Mouse (Mus musculus) T-helper 17 cell (primary cell): Measurements from ENCODE around the gene Usp10.

Experiments used
- in situ Hi-C, 2 experiments: fragments of 300-600 bp; cut with MboI, MseI; formaldehyde crosslinking; loops; 1 replicate in 1 of 2; 2 replicates in 1 of 2; pipeline ENCODE4 v1.15.1; 2025; ENCODE audit warnings: high pct_unique_total_duplicates in 2 of 2

Gene Usp10

DNA sequence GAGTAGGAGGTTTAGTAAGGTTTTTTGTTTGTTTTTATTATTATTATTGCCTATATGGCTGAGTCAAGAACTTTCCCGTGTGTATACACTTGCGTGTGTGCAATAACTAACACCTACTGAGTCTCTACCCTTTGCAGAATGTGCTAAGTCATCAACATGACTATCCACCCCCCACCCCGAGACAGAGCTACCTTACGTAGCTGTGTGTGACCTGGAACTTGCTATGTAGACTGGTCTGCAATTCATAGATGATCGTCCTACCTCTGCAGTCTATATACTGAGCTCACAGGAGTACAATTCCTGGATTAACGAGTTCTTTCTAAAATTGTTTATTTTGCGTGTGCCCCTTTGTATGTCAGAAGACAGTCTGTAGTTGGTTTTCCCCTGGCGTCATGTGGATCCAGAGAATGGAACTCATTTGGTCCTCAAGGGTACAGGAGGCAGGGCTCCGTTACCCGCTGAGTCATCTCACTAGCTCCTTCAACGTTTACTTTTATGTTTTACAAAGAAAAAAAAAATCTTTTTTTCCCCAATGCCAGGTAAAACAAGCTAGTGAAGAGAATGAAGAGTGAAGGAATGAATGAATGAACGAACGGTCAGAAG is at the start of gene Usp10:
Usp10 (plus strand) TSS at position 417 of the 603 bp plus-strand sequence.
- in situ Hi-C loops, result no loop called here

DNA sequence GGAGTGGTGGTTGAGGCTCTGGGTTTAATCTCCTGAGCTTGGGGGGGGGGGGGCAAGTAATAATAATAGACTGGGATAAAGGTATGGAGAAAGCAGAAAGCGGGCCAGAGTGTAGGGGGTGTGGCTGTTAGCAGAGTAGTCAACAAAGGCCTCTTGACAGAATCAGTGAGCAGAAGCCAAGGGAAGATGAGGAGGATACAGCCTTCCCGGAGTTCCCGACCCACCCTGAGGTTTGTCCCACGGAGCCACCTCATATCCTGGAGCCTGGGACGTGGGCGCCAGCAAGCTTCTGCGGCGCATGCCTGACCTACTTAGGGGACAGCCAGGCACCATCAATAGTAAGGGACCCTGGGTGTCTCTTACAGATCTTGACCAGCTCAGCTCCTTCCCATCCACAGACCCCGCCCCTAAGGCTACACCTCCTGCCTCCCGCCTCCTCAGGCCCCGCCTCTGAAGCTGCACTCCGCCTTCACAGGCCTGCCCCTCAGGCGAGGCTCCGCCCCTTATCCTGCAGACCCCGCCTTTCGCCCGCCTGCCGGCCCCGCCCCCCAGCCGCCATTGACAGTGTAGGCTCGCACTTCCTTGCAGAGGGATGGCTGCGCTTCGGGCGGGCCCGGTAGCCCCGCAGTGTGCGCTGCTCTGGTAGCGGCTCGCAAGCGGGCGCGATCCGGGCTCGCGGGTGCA is 48.3 kb upstream of the Usp10 start, which contains the start of gene Klhl36:
Klhl36 (plus strand) TSS at position 561 of the 684 bp plus-strand sequence.
- in situ Hi-C loops, result no loop called here

DNA sequence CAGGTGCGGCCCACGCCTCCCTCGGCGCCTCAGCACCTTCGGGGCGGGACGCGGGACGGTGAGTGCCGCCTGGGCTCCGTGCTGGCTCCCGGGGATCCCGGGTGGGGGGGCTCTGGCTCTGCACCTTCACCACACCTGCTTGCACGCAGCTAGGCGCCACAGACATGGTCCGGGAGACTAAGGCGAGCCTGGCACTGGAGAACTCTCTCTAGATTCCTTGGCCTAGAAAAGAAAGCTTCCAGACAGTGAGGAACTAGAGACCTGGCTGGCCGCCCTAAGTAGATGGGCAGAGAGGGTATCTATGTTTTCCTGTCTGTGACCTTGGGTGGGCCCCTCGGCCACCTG is 47.8 kb upstream of the Usp10 start:
- in situ Hi-C loops, result no loop called here

DNA sequence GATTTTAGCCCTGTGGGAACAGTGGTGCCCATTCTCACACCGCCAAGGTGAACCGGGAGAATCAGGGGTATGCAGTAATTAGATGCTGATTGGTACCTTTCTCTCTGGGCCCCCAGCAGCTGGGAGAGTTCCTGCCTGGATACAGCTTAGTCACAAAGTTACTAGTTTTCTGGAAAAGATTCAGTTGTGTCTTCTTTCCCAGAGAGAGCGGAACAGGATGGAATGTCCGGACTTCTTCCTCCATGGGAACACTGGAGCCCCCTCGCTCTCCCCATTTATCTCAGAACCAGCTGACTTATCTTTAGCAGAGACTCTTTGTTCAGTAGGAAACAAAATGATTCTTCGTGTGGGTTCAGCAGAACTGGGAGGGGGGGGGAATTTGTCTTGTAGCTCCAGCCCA is 47.4 kb upstream of the Usp10 start:
- in situ Hi-C loops, result no loop called here

DNA sequence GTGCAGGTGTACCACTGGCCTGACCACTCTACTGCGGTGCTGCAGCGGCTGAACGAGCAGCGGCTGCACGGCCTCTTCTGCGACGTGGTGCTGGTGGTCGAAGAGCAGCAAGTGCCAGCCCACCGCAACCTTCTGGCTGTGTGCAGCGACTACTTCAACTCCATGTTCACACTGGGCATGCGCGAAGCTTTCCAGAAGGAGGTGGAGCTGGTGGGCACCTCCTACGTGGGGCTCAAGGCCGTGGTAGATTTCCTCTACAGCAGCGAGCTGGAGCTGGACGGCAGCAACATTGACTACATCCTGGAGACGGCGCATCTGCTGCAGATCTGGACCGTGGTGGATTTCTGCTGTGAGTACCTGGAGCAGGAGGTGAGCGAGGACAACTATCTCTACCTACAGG is 40.5 kb upstream of the Usp10 start:
- in situ Hi-C loops, result loop anchor here in 1 of 2 experiments (10.0 kb wide), 1 partner anchor 645 kb away; no protein-coding TSS in a partner anchor

DNA sequence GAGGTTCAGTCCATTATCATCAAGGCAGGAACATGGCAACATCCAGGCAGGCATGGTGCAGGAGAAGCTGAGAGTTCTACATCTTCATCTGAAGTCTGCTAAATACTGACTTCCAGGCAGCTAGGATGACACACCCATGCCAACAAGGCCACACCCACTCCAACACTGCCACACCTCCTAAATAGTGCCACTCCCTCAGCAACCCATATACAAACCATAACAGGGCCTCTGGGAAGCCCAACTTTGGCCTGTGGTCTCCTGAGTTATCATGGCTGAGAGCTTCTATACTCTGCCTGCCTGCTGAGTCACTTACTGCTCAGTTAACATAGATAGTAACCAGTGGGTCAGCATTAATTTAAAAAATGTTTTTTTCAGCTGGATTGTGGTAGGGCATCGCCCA is 37.0 kb upstream of the Usp10 start:
- in situ Hi-C loops, result loop anchor here in 1 of 2 experiments (10.0 kb wide), 1 partner anchor 648 kb away; no protein-coding TSS in a partner anchor

DNA sequence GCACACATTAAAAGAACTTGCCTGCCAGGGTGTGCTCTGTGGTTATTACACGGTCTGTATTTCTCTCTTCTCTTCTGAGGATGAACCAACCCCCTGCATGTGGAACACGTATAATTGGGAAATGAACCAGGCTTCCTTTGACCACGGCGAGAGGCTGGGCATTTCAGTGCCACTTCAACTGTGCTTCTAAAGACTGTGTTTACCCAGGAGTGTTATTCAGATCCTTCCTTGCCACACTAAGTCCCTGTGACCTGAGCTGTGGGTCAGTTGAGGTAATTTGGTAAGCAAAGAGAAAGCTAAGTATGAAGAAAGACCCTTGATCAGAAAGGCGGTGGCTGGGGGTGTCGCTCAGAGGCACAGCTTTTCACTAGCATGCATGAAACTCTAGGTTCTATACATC is 28.9 kb upstream of the Usp10 start:
- in situ Hi-C loops, result no loop called here

DNA sequence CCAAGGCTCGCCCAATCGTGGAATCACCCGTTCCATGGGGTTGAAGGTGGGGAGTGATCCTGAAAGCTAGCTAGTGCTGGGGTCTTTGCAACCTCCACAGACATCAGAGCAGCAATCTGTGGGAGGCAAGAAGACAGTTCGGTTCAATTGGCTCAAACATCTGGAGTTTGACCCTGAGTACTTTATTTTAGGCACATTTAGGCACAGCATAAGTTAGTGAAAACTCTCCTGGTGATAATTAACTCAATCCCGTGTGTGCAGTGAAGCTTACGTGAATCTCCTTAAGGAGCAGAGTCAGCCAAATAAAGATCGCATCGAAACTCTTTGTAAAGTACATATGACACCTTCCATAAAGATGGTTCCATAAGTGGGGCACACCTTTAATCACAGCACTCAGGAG is 28.2 kb upstream of the Usp10 start:
- in situ Hi-C loops, result no loop called here

DNA sequence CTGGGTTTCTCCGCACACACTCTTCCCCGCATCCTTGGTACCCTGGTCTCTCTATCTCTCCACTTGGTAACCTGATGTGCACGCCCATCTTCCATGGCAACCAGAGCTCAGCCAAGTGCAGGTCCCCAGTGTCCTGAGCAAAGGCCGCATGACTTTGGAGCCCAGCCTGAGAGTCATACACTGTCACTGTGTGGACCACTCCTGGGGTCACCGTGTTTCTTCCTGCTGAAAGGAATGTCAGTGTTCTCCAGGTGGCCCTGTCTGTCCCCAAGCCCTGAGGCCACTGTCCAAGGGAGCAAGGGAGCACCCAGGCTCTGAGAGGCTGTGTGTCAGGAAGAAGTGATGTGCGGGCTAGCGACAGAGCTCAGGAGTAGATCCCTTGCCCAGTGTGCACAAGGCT is 26.9 kb upstream of the Usp10 start:
- in situ Hi-C loops, result no loop called here

DNA sequence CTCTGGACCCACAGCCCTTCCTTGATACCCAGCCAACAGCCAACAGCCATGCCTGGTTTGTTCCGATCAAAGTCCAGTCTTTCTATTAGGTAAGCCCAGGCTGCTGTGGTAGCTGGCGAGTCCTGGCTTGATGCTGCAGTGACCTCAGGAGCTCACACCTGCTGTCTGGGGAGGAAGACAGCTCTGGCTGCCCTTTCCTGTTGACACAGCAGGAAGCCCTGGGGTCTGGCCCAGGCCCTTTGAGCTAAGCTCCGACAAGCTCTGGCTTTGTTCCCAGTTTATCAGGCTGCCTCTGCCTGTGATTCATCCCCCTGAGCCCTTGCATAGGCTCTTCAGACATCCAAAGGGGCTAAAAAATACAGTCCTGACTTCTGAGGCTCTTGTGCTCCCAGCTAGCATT is 24.5 kb upstream of the Usp10 start:
- in situ Hi-C loops, result no loop called here

DNA sequence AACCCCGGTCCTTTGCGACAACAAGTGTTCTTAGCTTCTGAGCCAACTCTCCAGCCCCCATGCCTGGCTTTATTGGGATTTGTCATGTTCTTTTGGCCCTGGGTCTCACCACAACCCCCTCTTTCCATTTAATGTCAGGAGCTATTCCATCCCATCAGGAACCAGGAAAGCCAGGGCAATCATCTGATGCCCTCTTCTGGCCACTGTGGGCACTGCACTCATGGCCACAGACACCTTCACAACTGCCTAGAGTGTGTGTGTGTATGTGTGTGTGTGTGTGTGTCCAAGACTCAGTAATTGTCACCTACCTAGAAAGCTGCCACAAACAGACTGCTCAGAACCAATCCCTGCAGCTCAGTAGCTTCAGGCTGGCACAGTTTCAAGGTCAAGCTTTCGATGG is 23.0 kb upstream of the Usp10 start:
- in situ Hi-C loops, result no loop called here

DNA sequence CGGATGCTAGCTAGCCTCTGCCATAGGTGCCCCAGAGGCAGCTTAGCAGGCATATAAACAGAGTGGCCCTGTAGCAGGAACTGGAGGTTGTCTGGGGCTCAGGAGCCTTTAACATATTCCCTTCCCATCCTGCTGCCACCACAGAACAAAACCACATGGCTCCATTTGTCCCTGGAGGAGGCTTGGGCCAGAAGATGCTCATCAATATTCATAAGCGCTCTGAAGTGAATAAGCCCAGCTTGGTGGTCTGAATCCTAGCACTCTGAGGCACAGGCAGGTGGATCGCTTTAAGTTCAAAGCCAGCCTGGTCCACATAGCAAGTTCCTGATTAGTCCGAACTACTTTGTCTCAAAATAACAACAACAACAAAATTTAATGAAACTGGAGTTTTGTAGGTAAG is 22.1 kb upstream of the Usp10 start:
- in situ Hi-C loops, result no loop called here

DNA sequence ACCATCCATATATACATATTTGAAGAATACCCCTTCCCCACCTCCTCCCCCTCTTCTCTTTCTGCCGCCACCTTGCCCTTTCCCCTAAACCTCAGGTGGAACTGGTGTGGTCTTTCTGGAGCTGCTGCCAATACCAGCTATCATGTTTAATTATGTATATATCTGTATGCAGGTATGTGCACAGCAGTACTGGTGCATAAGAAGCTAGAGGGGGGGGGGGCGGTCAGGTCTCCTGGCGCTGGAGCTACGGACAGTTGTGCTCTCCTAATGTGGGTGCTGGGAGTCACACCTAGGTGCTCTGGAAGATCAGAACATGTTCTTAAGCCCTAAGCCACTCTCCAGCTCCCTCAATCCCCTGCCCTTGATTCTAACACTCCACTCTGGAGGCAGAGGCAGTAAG is 13.1 kb upstream of the Usp10 start:
- in situ Hi-C loops, result no loop called here

DNA sequence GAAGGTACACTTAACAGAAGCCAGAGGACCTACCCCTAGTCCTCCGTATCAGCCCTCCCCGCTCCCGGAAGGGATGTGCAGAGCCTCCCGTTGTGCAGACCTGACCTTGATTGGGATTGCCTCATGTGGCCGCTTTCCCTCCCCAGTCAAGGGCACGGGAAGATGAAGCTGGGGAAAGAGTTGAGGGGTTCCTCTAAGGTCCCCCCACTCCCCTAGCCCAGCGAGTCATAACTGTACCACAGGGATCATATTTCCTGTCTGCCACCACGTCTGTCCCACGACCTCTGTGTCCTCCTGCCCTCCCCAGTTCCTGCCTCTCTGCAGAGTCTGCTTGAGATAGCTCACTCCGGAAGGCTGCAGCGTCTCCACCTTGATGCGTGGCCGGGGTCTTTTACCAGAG is 12.2 kb upstream of the Usp10 start:
- in situ Hi-C loops, result no loop called here

DNA sequence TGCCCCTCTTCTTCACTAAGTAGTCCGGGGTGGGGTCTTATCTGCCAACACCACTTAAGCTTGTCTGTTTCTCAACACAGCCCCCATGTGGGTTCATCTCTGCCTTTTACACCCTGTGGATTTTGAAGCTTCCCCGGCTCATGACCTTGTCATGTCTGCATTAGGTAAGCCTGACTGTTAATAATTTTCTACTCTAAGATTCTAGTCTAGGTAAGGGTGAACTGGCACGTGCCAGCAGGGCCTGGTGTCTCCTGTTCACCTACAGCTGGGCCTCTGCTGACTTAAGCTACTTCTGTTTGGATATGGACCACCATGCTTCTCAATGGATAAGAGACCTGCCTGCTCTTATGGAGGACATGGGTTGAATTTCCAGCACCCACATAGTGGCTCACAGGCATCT is 8.8 kb upstream of the Usp10 start:
- in situ Hi-C loops, result no loop called here

DNA sequence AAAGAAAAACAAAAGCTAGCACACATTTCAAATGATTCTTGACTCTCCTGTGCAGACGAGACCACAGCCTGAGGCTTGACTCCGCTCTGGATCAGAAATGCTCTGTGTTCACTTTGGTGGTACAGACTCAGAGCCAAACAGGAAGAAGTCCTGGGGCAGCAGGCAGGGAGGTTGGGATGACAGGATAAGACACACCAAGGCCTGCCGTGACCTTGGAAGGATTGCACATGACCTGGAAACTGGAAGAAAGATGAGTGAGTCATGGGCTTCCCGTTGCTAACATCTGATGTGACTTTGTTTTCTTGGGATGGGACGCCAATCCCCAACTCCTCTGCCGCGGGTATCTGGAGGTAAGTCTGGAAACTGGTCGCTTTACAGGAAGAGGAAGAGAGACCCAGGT is 8.2 kb upstream of the Usp10 start:
- in situ Hi-C loops, result no loop called here

DNA sequence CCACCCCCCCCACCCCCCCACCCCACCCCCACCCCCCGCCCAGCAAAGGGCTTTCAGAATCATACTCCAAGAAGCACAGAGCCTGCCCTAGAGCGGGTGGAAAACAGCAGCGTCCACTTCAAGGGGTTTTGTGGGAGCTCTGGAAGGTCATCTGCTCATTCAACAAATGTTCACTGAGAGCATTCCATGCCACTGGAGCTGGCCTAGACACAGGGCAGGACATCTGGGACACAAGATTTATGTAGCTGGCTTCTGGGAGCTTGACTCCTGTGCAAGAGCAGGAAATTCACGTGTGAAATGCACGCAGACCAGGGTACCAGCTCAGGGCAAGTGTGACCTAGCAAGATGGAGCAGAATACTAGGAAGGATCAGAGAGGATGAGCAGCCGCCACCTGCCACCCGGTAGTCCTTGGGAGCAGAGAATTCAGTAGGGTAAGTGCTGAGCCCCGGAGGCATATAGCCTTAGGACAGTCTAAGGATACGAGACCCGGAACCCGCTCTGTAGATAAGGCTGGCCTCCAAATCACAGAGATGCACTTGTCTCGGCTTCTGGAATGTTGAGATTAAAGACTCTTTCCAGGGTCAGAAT is 5.7 kb upstream of the Usp10 start:
- in situ Hi-C loops, result no loop called here

DNA sequence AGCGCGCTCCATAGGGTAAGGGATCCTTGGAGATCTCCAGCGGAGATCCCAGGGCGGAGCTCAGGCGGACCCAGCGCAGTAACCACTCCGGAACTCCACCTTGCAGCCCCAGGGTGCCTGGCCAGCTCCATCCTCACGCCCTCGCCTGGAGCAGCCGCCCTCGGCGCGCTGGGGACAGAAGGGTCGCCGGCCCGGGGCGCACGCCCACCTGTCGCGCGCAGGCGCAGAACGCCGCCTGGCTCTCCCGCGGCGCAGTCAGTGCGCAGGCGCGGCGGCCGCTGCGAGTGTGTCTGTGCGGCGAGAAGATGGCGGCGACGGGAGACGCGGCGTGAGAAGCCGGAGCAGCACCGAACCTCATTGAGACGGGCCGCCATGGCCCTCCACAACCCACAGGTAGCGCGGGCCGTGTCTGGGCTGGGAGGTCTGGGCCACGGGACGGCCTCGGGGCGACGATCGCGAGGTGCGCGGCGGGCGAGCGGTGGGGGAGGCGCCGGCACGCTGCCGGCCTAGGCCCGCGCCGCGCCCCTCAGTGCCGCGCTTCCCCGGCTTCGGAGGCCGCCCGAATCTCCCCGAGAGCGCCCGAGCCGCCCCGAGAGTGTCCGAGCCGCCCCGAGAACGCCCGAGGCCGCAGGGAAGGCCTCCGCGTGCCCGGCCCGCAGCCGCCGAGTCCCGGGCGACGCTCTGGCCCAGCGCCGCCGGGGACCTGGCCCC is 542 bp downstream of the Usp10 start, which contains the start of gene Gm20388:
Gm20388 (plus strand) TSS at position 295 of the 711 bp plus-strand sequence.
- in situ Hi-C loops, result no loop called here

DNA sequence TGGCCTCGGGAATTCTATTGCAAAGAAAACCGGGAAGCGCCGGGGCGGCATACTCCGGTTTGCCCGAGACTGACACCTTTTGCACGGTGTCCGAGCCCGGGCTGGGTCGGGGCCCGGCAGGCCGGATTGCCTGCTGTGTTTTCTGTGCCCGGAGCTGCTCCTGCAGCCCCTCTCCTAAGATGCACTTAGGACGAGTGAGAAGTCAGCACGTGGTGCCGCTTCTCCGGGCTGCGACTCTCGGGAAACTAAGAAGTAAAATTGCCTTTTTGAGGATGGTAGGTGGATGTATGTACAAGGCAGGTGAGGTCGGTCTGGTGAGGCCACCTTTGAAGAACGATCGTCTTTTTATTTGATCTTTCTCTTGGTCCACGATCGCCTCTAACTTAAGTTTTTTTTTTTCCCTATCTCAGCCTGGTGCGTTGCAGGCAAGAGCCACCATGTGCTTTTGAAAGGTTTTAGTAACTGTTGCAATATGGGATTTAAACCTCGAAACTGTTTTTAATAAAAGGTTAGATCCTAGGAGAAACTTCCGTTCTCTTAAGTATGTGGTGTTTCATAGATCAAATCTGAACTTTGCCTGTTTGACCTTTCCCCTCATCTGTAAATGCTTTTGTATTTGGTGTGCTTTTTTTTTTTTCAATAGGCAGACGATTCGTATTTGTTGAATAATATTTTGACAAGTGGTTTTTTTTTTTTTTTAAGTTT is 1.2 kb downstream of the Usp10 start:
- in situ Hi-C loops, result no loop called here

DNA sequence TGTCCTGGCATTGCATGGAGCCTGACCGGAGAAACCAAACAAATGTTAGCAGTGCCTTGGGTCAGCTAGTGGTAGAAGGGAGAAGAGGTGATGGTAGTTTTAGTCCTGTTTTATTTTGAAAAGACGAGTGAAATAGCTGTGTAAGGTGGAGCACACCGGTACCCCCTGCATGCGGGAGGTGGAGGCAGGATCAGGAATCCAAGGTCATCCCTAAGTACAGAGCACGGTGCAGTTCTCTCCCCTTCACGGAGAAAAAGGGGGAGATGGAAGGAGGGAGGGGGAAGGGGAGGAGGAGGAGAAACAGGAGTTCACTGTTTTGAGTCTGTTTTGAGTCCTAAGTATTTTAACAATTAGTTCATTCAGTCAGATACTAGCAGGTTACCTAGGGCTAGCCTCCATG is 2.5 kb downstream of the Usp10 start:
- in situ Hi-C loops, result no loop called here

DNA sequence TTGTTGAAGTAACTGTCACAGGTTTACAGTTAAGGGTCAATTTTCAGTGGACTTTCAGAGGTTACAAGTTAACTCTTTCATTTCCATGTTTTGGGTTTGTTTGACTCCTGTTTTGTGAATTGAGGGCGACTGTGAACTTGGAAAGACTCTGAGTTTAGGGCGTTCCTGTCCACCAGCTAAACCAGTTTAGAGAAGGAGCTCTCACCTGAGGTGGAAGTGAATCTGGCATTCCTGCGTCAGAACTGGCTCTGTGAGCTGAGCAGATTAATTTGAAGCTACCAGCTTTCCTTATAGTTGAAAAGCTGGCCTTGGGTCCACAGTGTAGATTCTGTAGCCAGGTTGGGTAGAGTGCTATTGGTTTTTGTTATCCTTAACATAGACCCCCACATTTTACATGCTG is 3.0 kb downstream of the Usp10 start:
- in situ Hi-C loops, result no loop called here

DNA sequence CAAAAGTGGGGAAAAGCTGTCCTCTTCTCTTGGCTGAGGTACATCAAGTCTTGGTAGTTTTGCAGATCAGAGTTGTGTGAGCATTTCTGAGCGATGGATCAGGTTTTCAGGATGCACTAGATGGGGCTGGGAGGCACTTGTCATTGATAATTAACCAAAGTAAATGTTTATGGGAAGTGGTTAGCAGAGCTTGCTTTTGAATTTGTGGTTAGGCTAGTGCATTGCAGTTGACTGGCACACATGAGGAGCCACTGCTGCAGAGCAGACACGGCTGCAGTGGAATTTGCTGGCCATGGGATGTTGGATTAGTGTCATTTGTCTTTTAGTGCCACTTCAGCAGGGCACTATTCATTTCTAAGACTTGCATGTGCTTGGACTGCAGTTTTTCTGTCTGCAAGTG is 4.0 kb downstream of the Usp10 start:
- in situ Hi-C loops, result no loop called here
